ENCODE assay signal across 10 mouse cellular contexts in genomic region chr5:142386784-142387680, GRCm38 (mm10). TPM values are rescaled to one million over a fixed set of nuclear protein-coding genes. Genes with fewer than 3 reads are reported as not detected.
DNase-seq lines count a peak whose midpoint lies in the region; ATAC-seq and TF ChIP-seq lines count a peak whose summit lies in the region.
"Had no signal": no experiment of that assay in that cellular context is flagged by ENCODE, and none has a peak within 500 bp of the region (broad histone marks: within the 10 kb centered on the region; RNA-seq: fewer than 3 reads in every experiment).

No protein-coding gene starts in this region.

- no peaks in the 10 kb centered on the region for H3K36me3 ChIP-seq in hindbrain, embryonic 12.5 days
- H3K36me3 ChIP-seq in midbrain, postnatal 0 days (ENCODE audit: insufficient read depth, low read length), result no peaks in the 10 kb centered on the region

- no peak overlapping the region for H3K9ac ChIP-seq in hindbrain, embryonic 12.5 days
- no peak overlapping the region for H3K9ac ChIP-seq in midbrain, postnatal 0 days (replicated peaks; ENCODE audit: low read length, poor library complexity, severe bottlenecking)

- DNase-seq in gastrocnemius, adult 2 months, result peak; percentile 25
- no peak for DNase-seq in gastrocnemius, postnatal 36 days
- DNase-seq in right cerebral cortex, postnatal 10 days (ENCODE audit: low spot score in 2 of 2), result peak; percentile 50 to 60
- no peak for DNase-seq in right cerebral cortex, postnatal 36 days (ENCODE audit: low spot score in 2 of 2)
- DNase-seq in midbrain, postnatal 0 days (ENCODE audit: low spot score), result peak; percentile 76
- no peak for DNase-seq in urinary bladder, postnatal 10 days (ENCODE audit: low spot score)

- peak; percentile 66 for ATAC-seq in hindbrain, embryonic 12.5 days (ENCODE audit: low FRiP score)
- ATAC-seq in midbrain, postnatal 0 days (ENCODE audit: low FRiP score), result peak; percentile 62; the same call in 1 of the 2 replicates
- ATAC-seq in erythroid progenitor cell, adult 5-6 weeks (replicated peaks; ENCODE audit: low FRiP score, poor library complexity, severe bottlenecking), result no peak

- 30% methylated on average over 17 of the region's 17 CpGs for WGBS in hindbrain, embryonic 12.5 days
- WGBS in midbrain, postnatal 0 days, result 32% methylated on average over 17 of the region's 17 CpGs

- no peak overlapping the region for H3K27ac ChIP-seq in gastrocnemius, adult 2 months
- peak overlapping the region; percentile 82 for H3K27ac ChIP-seq in hindbrain, embryonic 12.5 days
- H3K27ac ChIP-seq in midbrain, postnatal 0 days (ENCODE audit: low read depth, low read length), result peak overlapping the region; percentile 19; the same call in 1 of the 2 replicates

- H3K9me3 ChIP-seq in hindbrain, embryonic 12.5 days (replicated peaks), result no peaks in the 10 kb centered on the region
- no peaks in the 10 kb centered on the region for H3K9me3 ChIP-seq in midbrain, postnatal 0 days (ENCODE audit: low read length)

- peak overlapping the region; percentile 13; the same call in 1 of the 2 replicates for H3K4me3 ChIP-seq in gastrocnemius, adult 2 months
- H3K4me3 ChIP-seq in hindbrain, embryonic 12.5 days, result no peak overlapping the region
- no peak overlapping the region for H3K4me3 ChIP-seq in midbrain, postnatal 0 days (ENCODE audit: low read depth, low read length)
- H3K4me3 ChIP-seq: erythroblast, embryonic 14.5 days had no signal

- H3K4me2 ChIP-seq in hindbrain, embryonic 12.5 days (replicated peaks), result peak overlapping the region; percentile 32
- H3K4me2 ChIP-seq in midbrain, postnatal 0 days (ENCODE audit: low read depth, low read length, poor library complexity, severe bottlenecking), result no peak overlapping the region

- intact Hi-C loops in gastrocnemius, adult 2 months (cut with DNase I), result no loop called here
- intact Hi-C loops in gastrocnemius, postnatal 36 days (cut with DNase I), result no loop called here

- H3K27me3 ChIP-seq in hindbrain, embryonic 12.5 days, result no peaks in the 10 kb centered on the region
- H3K27me3 ChIP-seq in midbrain, postnatal 0 days (ENCODE audit: insufficient read depth, low read length), result no peaks in the 10 kb centered on the region
- H3K27me3 ChIP-seq: CH12.LX had no signal

- peaks cover 34% of the 10 kb centered on the region for H3K4me1 ChIP-seq in hindbrain, embryonic 12.5 days
- peaks cover 10% of the 10 kb centered on the region for H3K4me1 ChIP-seq in midbrain, postnatal 0 days (ENCODE audit: insufficient read depth, low read length)

- no peak for TF ChIP-seq CTCF in gastrocnemius, adult 2 months (IDR thresholded peaks at IDR 0.05)
- peak; percentile 23 for TF ChIP-seq CTCF in midbrain, postnatal 0 days (IDR thresholded peaks at IDR 0.05)

RNA-seq across cellular contexts. Expression of gene Foxk1, which starts 14.3 kb away (rescaled TPM):
- 10 to 100 TPM; 12.2 to 18.9 TPM for total RNA-seq in gastrocnemius, adult 2 months (2021)
- 10 to 100 TPM; 12.5 to 14.5 TPM for total RNA-seq in gastrocnemius, postnatal 36 days (2021)
- polyA plus RNA-seq in hindbrain, embryonic 12.5 days (2016; fragmentation: Nextera tagmentation; extraction: Ambion mirVana), result 7.9 and 8.8 TPM in 2 replicates
- 28.0 and 30.0 TPM in 2 replicates for total RNA-seq in midbrain, postnatal 0 days (2014; rRNA removed)
- 4.9 and 7.1 TPM in 2 replicates for polyA plus RNA-seq in midbrain, postnatal 0 days (2015; fragmentation: Nextera tagmentation; extraction: Ambion mirVana)
- total RNA-seq in erythroid progenitor cell, adult 5-6 weeks (2015; ENCODE audit: low replicate concordance), result 3.8 and 6.1 TPM in 2 replicates
- 1.9 and 3.5 TPM in 2 replicates for total RNA-seq in erythroid progenitor cell, adult 5-6 weeks (2017; ENCODE audit: low replicate concordance)

Comparison
In these comparisons a context has a peak if more than half of its experiments do, and no peak if none do; other contexts are left out.
1. DNase-seq: peak in gastrocnemius, adult 2 months (single experiment), right cerebral cortex, postnatal 10 days (2 of 2) and midbrain, postnatal 0 days (single experiment); none in gastrocnemius, postnatal 36 days (0 of 2), right cerebral cortex, postnatal 36 days (0 of 2) and urinary bladder, postnatal 10 days (single experiment).